34 mouse cellular contexts compared by ENCODE assay signal in genomic region chr7:119642307-119642706, GRCm38 (mm10). TPM values are rescaled to one million over a fixed set of nuclear protein-coding genes. Genes with fewer than 3 reads are reported as not detected.
A peak's percentile ranks its signal among the peaks of the same experiment; 100 is the strongest.
DNase-seq lines count a peak whose midpoint lies in the region; ATAC-seq and TF ChIP-seq lines count a peak whose summit lies in the region.
"Had no signal": no experiment of that assay in that cellular context is flagged by ENCODE, and none has a peak within 500 bp of the region (broad histone marks: within the 10 kb centered on the region; RNA-seq: fewer than 3 reads in every experiment).

No protein-coding gene starts in this region.

- H3K4me3 ChIP-seq in kidney, adult 2 months (ENCODE audit: insufficient read depth, low read depth, low read length): peak overlapping the region; percentile 56
- H3K4me3 ChIP-seq in liver, adult 2 months (ENCODE audit: insufficient read depth, low read depth, low read length): no peak overlapping the region
- H3K4me3 ChIP-seq in kidney, postnatal 0 days (replicated peaks; ENCODE audit: low read depth, low read length): no peak overlapping the region
- H3K4me3 ChIP-seq: embryonic facial prominence, embryonic 10.5 days; embryonic facial prominence, embryonic 13.5 days; erythroblast, embryonic 14.5 days; forebrain, embryonic 12.5 days; forebrain, embryonic 15.5 days; hindbrain, embryonic 10.5 days; hindbrain, embryonic 13.5 days had no signal

- ATAC-seq in kidney, postnatal 0 days (replicated peaks; ENCODE audit: low FRiP score, low read depth): no peak
- ATAC-seq: forebrain, embryonic 15.5 days; hindbrain, embryonic 16.5 days had no signal

- H3K9ac ChIP-seq in liver, adult 2 months (ENCODE audit: low read depth, low read length): no peak overlapping the region
- no peak overlapping the region for H3K9ac ChIP-seq in kidney, postnatal 0 days (ENCODE audit: low read depth, low read length)
- H3K9ac ChIP-seq: embryonic facial prominence, embryonic 13.5 days; forebrain, embryonic 12.5 days; forebrain, embryonic 15.5 days; hindbrain, embryonic 13.5 days had no signal

- peak; percentile 76 for DNase-seq in kidney, adult 2 months
- no peak for DNase-seq in kidney, adult 18-20 months
- DNase-seq in liver, adult 2 months (ENCODE audit: extremely low read depth, low read depth, low spot score): no peak
- no peak for DNase-seq in liver
- DNase-seq in kidney, postnatal 0 days (ENCODE audit: low spot score): peak; percentile 9
- no peak for DNase-seq in gastrocnemius, postnatal 14 days
- no peak for DNase-seq in adipocyte (ENCODE audit: low spot score)
- DNase-seq: adrenal gland, adult 8-10 months; adrenal gland, postnatal 25 days; B cell, adult 2 months; cerebellum, adult 11-12 months; cerebellum, adult 8-10 months; cerebellum, postnatal 10 days; cerebellum, postnatal 36 days; embryo, embryonic 11 days; gastrocnemius, postnatal 36 days; heart, adult 11 months; heart, postnatal 36 days had no signal

- no peaks in the 10 kb centered on the region for H3K36me3 ChIP-seq in kidney, adult 2 months (ENCODE audit: control insufficient read depth, insufficient read depth, low read length)
- peaks cover 71% of the 10 kb centered on the region for H3K36me3 ChIP-seq in liver, adult 2 months (ENCODE audit: control insufficient read depth, insufficient read depth, low read length)
- H3K36me3 ChIP-seq in kidney, postnatal 0 days (ENCODE audit: insufficient read depth, low read length): no peaks in the 10 kb centered on the region
- H3K36me3 ChIP-seq: embryonic facial prominence, embryonic 10.5 days; embryonic facial prominence, embryonic 13.5 days; forebrain, embryonic 12.5 days; forebrain, embryonic 15.5 days; hindbrain, embryonic 10.5 days; hindbrain, embryonic 13.5 days had no signal

- no peaks in the 10 kb centered on the region for H3K9me3 ChIP-seq in kidney, postnatal 0 days (replicated peaks; ENCODE audit: low read length)
- H3K9me3 ChIP-seq: embryonic facial prominence, embryonic 10.5 days; embryonic facial prominence, embryonic 13.5 days; forebrain, embryonic 12.5 days; forebrain, embryonic 15.5 days; hindbrain, embryonic 10.5 days; hindbrain, embryonic 13.5 days had no signal

- peak overlapping the region; percentile 91 for H3K27ac ChIP-seq in kidney, adult 2 months (ENCODE audit: insufficient read depth, low read depth, low read length)
- 0 out of 2 replicates have a peak overlapping the region, but pooled peaks have one; percentile 24 for H3K27ac ChIP-seq in liver, adult 2 months (replicated peaks; ENCODE audit: insufficient read depth, low read depth, low read length)
- H3K27ac ChIP-seq in kidney, postnatal 0 days: no peak overlapping the region
- H3K27ac ChIP-seq: embryonic facial prominence, embryonic 10.5 days; embryonic facial prominence, embryonic 13.5 days; forebrain, embryonic 12.5 days; forebrain, embryonic 15.5 days; hindbrain, embryonic 10.5 days; hindbrain, embryonic 13.5 days had no signal

- H3K79me2 ChIP-seq in liver, adult 2 months (ENCODE audit: control insufficient read depth, insufficient read depth, low read length): peaks cover 9% of the 10 kb centered on the region; the same call in 1 of the 2 replicates

- TF ChIP-seq CTCF in kidney, adult 2 months (conservative IDR thresholded peaks at IDR 0.05; ENCODE audit: insufficient read depth, insufficient read length, low read depth, low read length): no peak
- TF ChIP-seq CTCF in liver, adult 2 months (IDR thresholded peaks at IDR 0.05; ENCODE audit: low read depth, low read length): no peak
- no peak for TF ChIP-seq CTCF in kidney, postnatal 0 days (IDR thresholded peaks at IDR 0.05; ENCODE audit: low read depth)

- intact Hi-C loops in gastrocnemius, postnatal 14 days (cut with DNase I; ENCODE audit: low total_unique reads): no loop called here

- H3K4me2 ChIP-seq in kidney, postnatal 0 days (ENCODE audit: low read length): no peak overlapping the region
- H3K4me2 ChIP-seq: embryonic facial prominence, embryonic 13.5 days; forebrain, embryonic 12.5 days; forebrain, embryonic 15.5 days; heart, embryonic 11.5 days; hindbrain, embryonic 13.5 days had no signal

- 39% methylated on average over 5 of the region's 5 CpGs for WGBS in kidney, adult 2 months
- 38% methylated on average over 5 of the region's 5 CpGs for WGBS in liver, adult 2 months
- WGBS in kidney, postnatal 0 days: 64% methylated on average over 5 of the region's 5 CpGs

- no peaks in the 10 kb centered on the region for H3K27me3 ChIP-seq in kidney, adult 2 months (replicated peaks; ENCODE audit: control insufficient read depth, insufficient read depth, low read length)
- no peaks in the 10 kb centered on the region for H3K27me3 ChIP-seq in liver, adult 2 months (ENCODE audit: control insufficient read depth, insufficient read depth, low read length)
- H3K27me3 ChIP-seq in kidney, postnatal 0 days (ENCODE audit: insufficient read depth, low read length): no peaks in the 10 kb centered on the region
- H3K27me3 ChIP-seq: embryonic facial prominence, embryonic 13.5 days; forebrain, embryonic 12.5 days; forebrain, embryonic 15.5 days; hindbrain, embryonic 13.5 days had no signal

- no peak for TF ChIP-seq POLR2A in kidney, adult 2 months (IDR thresholded peaks at IDR 0.05; ENCODE audit: low read depth, low read length)
- TF ChIP-seq POLR2A in liver, adult 2 months (IDR thresholded peaks at IDR 0.05; ENCODE audit: extremely low read depth, insufficient read depth, low read length): no peak

- peaks cover 13% of the 10 kb centered on the region; the same call in 1 of the 2 replicates for H3K4me1 ChIP-seq in kidney, adult 2 months (ENCODE audit: control insufficient read depth, insufficient read depth, low read length)
- H3K4me1 ChIP-seq in liver, adult 2 months (ENCODE audit: control insufficient read depth, insufficient read depth, low read length): peaks cover 13% of the 10 kb centered on the region
- H3K4me1 ChIP-seq in kidney, postnatal 0 days (replicated peaks; ENCODE audit: insufficient read depth, low read length): no peaks in the 10 kb centered on the region
- H3K4me1 ChIP-seq: embryonic facial prominence, embryonic 10.5 days; embryonic facial prominence, embryonic 13.5 days; forebrain, embryonic 12.5 days; forebrain, embryonic 15.5 days; hindbrain, embryonic 10.5 days; hindbrain, embryonic 13.5 days had no signal

RNA-seq across cellular contexts. Expression of gene Acsm1, which starts 35.5 kb away (rescaled TPM):
- 209 and 221 TPM in 2 replicates for polyA plus RNA-seq in kidney, adult 2 months (2012; rRNA removed)
- 357 and 475 TPM in 2 replicates for total RNA-seq in liver, adult 2 months (2014; rRNA removed)
- 223 and 257 TPM in 2 replicates for polyA plus RNA-seq in liver, adult 2 months (2012; rRNA removed)
- 32.7 and 36.6 TPM in 2 replicates for polyA plus RNA-seq in kidney, postnatal 0 days (2015; fragmentation: Nextera tagmentation; extraction: Ambion mirVana)
- total RNA-seq in gastrocnemius, postnatal 14 days (2021): not detected
- total RNA-seq: adrenal gland, adult 8-10 months; adrenal gland, postnatal 25 days; gastrocnemius, postnatal 36 days; heart, adult 8-10 months; heart, postnatal 36 days; MEL had no signal
- polyA plus RNA-seq: brain, embryonic 14.5 days; cortical plate, adult 2 months; embryonic facial prominence, embryonic 10.5 days; embryonic facial prominence, embryonic 13.5 days; erythroblast, embryonic 14.5 days; forebrain, embryonic 12.5 days; forebrain, embryonic 15.5 days; heart, embryonic 11.5 days; heart, embryonic 14.5 days; hindbrain, embryonic 10.5 days; hindbrain, embryonic 13.5 days; hindbrain, embryonic 16.5 days had no signal

RNA-seq across cellular contexts. Expression of gene Acsm4, which starts 47.5 kb away (rescaled TPM):
- not detected in 2 replicates for polyA plus RNA-seq in kidney, adult 2 months (2012; rRNA removed)
- not detected in 2 replicates for total RNA-seq in liver, adult 2 months (2014; rRNA removed)
- polyA plus RNA-seq in liver, adult 2 months (2012; rRNA removed): not detected in 2 replicates
- not detected in 2 replicates for polyA plus RNA-seq in kidney, postnatal 0 days (2015; fragmentation: Nextera tagmentation; extraction: Ambion mirVana)
- not detected for total RNA-seq in gastrocnemius, postnatal 14 days (2021)
- total RNA-seq: adrenal gland, adult 8-10 months; adrenal gland, postnatal 25 days; gastrocnemius, adult 8-10 months; gastrocnemius, postnatal 36 days; heart, adult 8-10 months; heart, postnatal 36 days; MEL had no signal
- polyA plus RNA-seq: brain, embryonic 14.5 days; erythroblast, embryonic 14.5 days; forebrain, embryonic 15.5 days; heart, embryonic 11.5 days; heart, embryonic 14.5 days; heart, postnatal 0 days; hindbrain, embryonic 10.5 days; hindbrain, embryonic 13.5 days; hindbrain, embryonic 16.5 days had no signal

Comparison
In these comparisons a context has a peak if more than half of its experiments do, and no peak if none do; other contexts are left out.
1. DNase-seq: peak in kidney, adult 2 months (single experiment) and kidney, postnatal 0 days (single experiment); none in kidney, adult 18-20 months (single experiment), liver, adult 2 months (single experiment), liver (single experiment), gastrocnemius, postnatal 14 days (single experiment) and adipocyte (single experiment).